Mouse (Mus musculus): ENCODE results near the gene Smco3.

Smco3 gene

DNA sequence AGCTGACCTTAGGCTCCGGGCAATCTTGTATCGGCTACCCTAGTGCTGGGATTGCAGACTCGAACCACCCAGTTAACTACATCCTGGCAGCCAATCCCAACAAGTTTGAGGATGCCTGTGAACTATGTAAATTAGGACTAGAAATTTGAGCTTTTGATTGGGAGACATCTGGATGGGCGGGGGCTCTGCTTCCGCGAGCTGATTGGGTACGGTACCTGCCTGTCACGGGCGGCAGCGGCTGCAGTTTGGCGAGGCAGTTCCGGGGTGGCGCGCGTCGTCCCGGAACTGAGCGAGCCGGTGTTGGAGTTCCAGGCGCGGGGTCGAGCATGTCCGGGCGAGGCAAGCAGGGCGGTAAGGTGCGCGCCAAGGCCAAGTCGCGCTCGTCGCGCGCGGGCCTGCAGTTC is 27.2 kb downstream of the Smco3 start, which contains the start of gene H2afj:
H2afj (plus strand) TSS at position 231 of the 404 bp plus-strand sequence.
- H3K27me3 ChIP-seq (ENCODE audit: insufficient read depth, low read length): no peaks in the 10 kb centered on the region
- no peaks in the 10 kb centered on the region for H3K9me3 ChIP-seq (ENCODE audit: low read length)
- peaks cover 63% of the 10 kb centered on the region for H3K4me1 ChIP-seq (replicated peaks; ENCODE audit: low read depth, low read length)
- peak within 1 kb of the TSS; percentile 88 for H3K4me3 ChIP-seq (replicated peaks; ENCODE audit: low read length)
- peaks cover 35% of the 10 kb centered on the region for H3K36me3 ChIP-seq (ENCODE audit: insufficient read depth, low read length)
- TF ChIP-seq NANOG (IDR thresholded peaks at IDR 0.05; ENCODE audit: borderline replicate concordance, low read length): no peak
- TF ChIP-seq CTCF (conservative IDR thresholded peaks at IDR 0.05; ENCODE audit: low read length): no peak
- TF ChIP-seq POU5F1 (IDR thresholded peaks at IDR 0.05; ENCODE audit: borderline replicate concordance, low read length): no peak

- H3K9me3 ChIP-seq (ENCODE audit: low read length): no peaks in the 10 kb centered on the region
- peaks cover 30% of the 10 kb centered on the region for H3K36me3 ChIP-seq (ENCODE audit: insufficient read depth, low read length)
Measured at GRCm38 (mm10) chr6:136807395-136808013, 27.7 kb downstream of the Smco3 start.

DNA sequence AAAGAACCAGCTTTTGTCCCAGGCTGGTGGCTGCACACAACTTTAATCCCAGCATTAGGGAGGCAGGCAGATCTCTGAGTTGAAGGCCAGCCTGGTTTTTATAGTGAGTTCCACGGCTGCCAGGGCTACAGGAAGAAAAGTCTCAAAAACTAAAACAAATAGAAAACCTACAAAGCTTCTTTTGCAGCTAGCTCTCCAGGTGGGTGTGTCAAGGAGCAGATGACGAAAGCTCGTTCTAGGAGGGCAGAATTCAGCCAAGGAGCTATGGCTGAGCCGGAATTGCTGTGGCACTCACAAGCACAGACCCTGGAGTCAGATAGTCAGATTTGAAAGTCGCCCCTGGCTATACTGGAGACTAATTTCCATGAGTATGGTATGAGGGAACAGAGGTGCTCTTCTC is 28.4 kb downstream of the Smco3 start:
- TF ChIP-seq POU5F1 (IDR thresholded peaks at IDR 0.05; ENCODE audit: borderline replicate concordance, low read length): no peak
- no peak for TF ChIP-seq NANOG (IDR thresholded peaks at IDR 0.05; ENCODE audit: borderline replicate concordance, low read length)
- no peak for TF ChIP-seq CTCF (conservative IDR thresholded peaks at IDR 0.05; ENCODE audit: low read length)
- H3K9me3 ChIP-seq (ENCODE audit: low read length): no peaks in the 10 kb centered on the region
- H3K27me3 ChIP-seq (ENCODE audit: insufficient read depth, low read length): no peaks in the 10 kb centered on the region
- peaks cover 54% of the 10 kb centered on the region for H3K4me1 ChIP-seq (replicated peaks; ENCODE audit: low read depth, low read length)
- H3K36me3 ChIP-seq (ENCODE audit: insufficient read depth, low read length): peaks cover 23% of the 10 kb centered on the region
- H3K4me3 ChIP-seq (replicated peaks; ENCODE audit: low read length): peak overlapping the region; percentile 88

More at GRCm38 (mm10) chr6:136807395-136808013, 27.7 kb downstream of the Smco3 start:
- Histone ChIP-seq H3K27me3 (ENCODE audit: insufficient read depth, low read length) (no peaks in the 10 kb centered on the region), H3K4me1 (replicated peaks; ENCODE audit: low read depth, low read length) (peaks cover 60% of the 10 kb centered on the region), H3K4me3 (replicated peaks; ENCODE audit: low read length) (peak overlapping the region; percentile 88)
- TF ChIP-seq POU5F1 (IDR thresholded peaks at IDR 0.05; ENCODE audit: borderline replicate concordance, low read length): no peak
- no peak for TF ChIP-seq NANOG (IDR thresholded peaks at IDR 0.05; ENCODE audit: borderline replicate concordance, low read length)
- no peak for TF ChIP-seq CTCF (conservative IDR thresholded peaks at IDR 0.05; ENCODE audit: low read length)

- H3K9me3 ChIP-seq (ENCODE audit: low read length): no peaks in the 10 kb centered on the region
- no peak overlapping the region for H3K4me3 ChIP-seq (replicated peaks; ENCODE audit: low read length)
- TF ChIP-seq CTCF (conservative IDR thresholded peaks at IDR 0.05; ENCODE audit: low read length) (no peak), NANOG (IDR thresholded peaks at IDR 0.05; ENCODE audit: borderline replicate concordance, low read length) (no peak), POU5F1 (IDR thresholded peaks at IDR 0.05; ENCODE audit: borderline replicate concordance, low read length) (no peak)
- H3K4me1 ChIP-seq (replicated peaks; ENCODE audit: low read depth, low read length): peaks cover 39% of the 10 kb centered on the region
- peaks cover 10% of the 10 kb centered on the region for H3K36me3 ChIP-seq (ENCODE audit: insufficient read depth, low read length)
- no peaks in the 10 kb centered on the region for H3K27me3 ChIP-seq (ENCODE audit: insufficient read depth, low read length)
Measured at GRCm38 (mm10) chr6:136805409-136805775, 29.9 kb downstream of the Smco3 start.

- TF ChIP-seq POU5F1 (IDR thresholded peaks at IDR 0.05; ENCODE audit: borderline replicate concordance, low read length): no peak
- peak overlapping the region; percentile 93 for H3K4me3 ChIP-seq (replicated peaks; ENCODE audit: low read length)
- H3K36me3 ChIP-seq (ENCODE audit: insufficient read depth, low read length): peaks cover 5% of the 10 kb centered on the region; the same call in 1 of the 2 replicates
- no peaks in the 10 kb centered on the region for H3K9me3 ChIP-seq (ENCODE audit: low read length)
- peaks cover 34% of the 10 kb centered on the region for H3K4me1 ChIP-seq (replicated peaks; ENCODE audit: low read depth, low read length)
- H3K27me3 ChIP-seq (ENCODE audit: insufficient read depth, low read length): no peaks in the 10 kb centered on the region
Measured at GRCm38 (mm10) chr6:136804705-136805408, 30.4 kb downstream of the Smco3 start.

GRCm38 (mm10) chr6:136803739-136804633 is 31.3 kb downstream of the Smco3 start, which contains the start of gene Hist4h4:
Hist4h4 (minus strand) TSS chr6:136804415.
- TF ChIP-seq POU5F1 (IDR thresholded peaks at IDR 0.05; ENCODE audit: borderline replicate concordance, low read length) (no peak; the same call in 1 of the 2 replicates), NANOG (IDR thresholded peaks at IDR 0.05; ENCODE audit: borderline replicate concordance, low read length) (peak; percentile 4; the same call in 1 of the 2 replicates)
- peaks cover 30% of the 10 kb centered on the region for H3K4me1 ChIP-seq (replicated peaks; ENCODE audit: low read depth, low read length)
- H3K36me3 ChIP-seq (ENCODE audit: insufficient read depth, low read length): no peaks in the 10 kb centered on the region
- no peaks in the 10 kb centered on the region for H3K9me3 ChIP-seq (ENCODE audit: low read length)
- H3K27me3 ChIP-seq (ENCODE audit: insufficient read depth, low read length): no peaks in the 10 kb centered on the region
- H3K4me3 ChIP-seq (replicated peaks; ENCODE audit: low read length): peak within 1 kb of the TSS; percentile 93

DNA sequence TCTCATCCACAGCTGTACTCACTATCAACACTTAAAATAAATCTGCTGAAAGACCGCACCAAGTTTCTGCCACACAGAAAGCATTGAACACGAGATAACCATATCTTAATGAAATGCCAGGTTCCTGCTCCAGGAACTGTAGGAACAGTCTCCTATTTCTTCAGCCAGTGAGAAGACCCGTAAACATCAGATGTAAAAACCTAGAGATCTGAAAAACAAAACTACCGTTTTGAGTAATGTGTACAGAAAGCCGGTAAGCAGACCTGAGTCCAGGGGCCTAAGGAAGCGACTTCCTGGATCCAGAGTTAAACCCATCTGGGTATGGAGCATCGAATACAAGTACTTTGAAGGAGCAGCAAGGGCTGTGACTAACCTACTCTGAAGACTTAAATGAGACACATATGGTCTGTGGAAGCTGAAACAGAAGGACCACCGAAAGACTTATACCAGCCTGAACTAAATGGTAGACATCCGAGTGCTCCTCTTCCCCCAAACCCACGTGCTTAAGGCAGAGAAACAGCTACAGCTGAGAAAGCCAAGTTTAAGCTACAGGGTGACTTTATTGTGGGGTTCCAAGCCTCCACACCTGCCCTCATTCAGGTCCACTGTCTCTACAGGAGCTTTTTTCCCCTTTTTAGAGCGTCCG is 32.0 kb downstream of the Smco3 start:
- Histone ChIP-seq H3K36me3 (ENCODE audit: insufficient read depth, low read length) (no peaks in the 10 kb centered on the region), H3K4me1 (replicated peaks; ENCODE audit: low read depth, low read length) (peaks cover 30% of the 10 kb centered on the region), H3K9me3 (ENCODE audit: low read length) (no peaks in the 10 kb centered on the region), H3K27me3 (ENCODE audit: insufficient read depth, low read length) (no peaks in the 10 kb centered on the region), H3K4me3 (replicated peaks; ENCODE audit: low read length) (peak overlapping the region; percentile 93)
- TF ChIP-seq NANOG (IDR thresholded peaks at IDR 0.05; ENCODE audit: borderline replicate concordance, low read length): no peak
- no peak for TF ChIP-seq CTCF (conservative IDR thresholded peaks at IDR 0.05; ENCODE audit: low read length)
- TF ChIP-seq POU5F1 (IDR thresholded peaks at IDR 0.05; ENCODE audit: borderline replicate concordance, low read length): no peak

DNA sequence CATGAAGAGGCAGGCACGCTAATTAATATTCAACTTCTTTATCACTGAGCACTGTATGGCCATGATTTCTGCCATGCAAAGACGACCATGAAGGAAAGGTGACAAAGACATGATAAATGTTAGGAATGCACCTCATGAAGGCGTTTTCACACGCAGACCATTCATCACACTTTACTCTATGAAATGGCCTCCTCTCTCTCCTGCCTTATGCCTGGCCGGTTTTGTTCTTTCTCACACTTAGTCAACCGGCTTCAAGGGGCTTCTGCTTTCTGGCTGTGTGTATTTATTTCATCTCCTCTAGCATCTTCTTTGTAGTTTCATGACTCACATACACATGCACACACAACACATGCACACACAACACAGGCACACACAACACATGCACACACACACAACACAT is 34.0 kb downstream of the Smco3 start:
- TF ChIP-seq POU5F1 (IDR thresholded peaks at IDR 0.05; ENCODE audit: borderline replicate concordance, low read length): no peak
- no peak for TF ChIP-seq NANOG (IDR thresholded peaks at IDR 0.05; ENCODE audit: borderline replicate concordance, low read length)
- TF ChIP-seq CTCF (conservative IDR thresholded peaks at IDR 0.05; ENCODE audit: low read length): no peak
- Histone ChIP-seq H3K36me3 (ENCODE audit: insufficient read depth, low read length) (no peaks in the 10 kb centered on the region), H3K4me1 (replicated peaks; ENCODE audit: low read depth, low read length) (peaks cover 17% of the 10 kb centered on the region), H3K9me3 (ENCODE audit: low read length) (no peaks in the 10 kb centered on the region), H3K4me3 (replicated peaks; ENCODE audit: low read length) (no peak overlapping the region), H3K27me3 (ENCODE audit: insufficient read depth, low read length) (no peaks in the 10 kb centered on the region)
